Mouse (Mus musculus) CD4-positive, CD25-positive, alpha-beta regulatory T cell, adult 2 months (primary cell): ENCODE data around the gene Pinlyp.
"Not testable (repeated sequence)": the region's sequence is repeated elsewhere in the genome, so short reads cannot be mapped to it uniquely, and the experiment has no call there.

Source experiments
- DNase-seq: peaks from one replicate; pipeline ENCODE4 v3.0.0-alpha.2; 2012; ENCODE audit warnings: low read depth, low spot score

The Pinlyp gene

GRCm38 (mm10) chr7:24525686-24526420 is 20.1 kb downstream of the Pinlyp start:
- DNase-seq = no peak

- no peak for DNase-seq
Measured at GRCm38 (mm10) chr7:24524978-24525377, 20.9 kb downstream of the Pinlyp start.

- DNase-seq = no peak
Measured at GRCm38 (mm10) chr7:24523723-24524122, 22.2 kb downstream of the Pinlyp start.

- DNase-seq = no peak
Measured at GRCm38 (mm10) chr7:24522805-24523204, 23.1 kb downstream of the Pinlyp start.

- not testable (repeated sequence) for DNase-seq
Measured at GRCm38 (mm10) chr7:24520054-24520453, 25.9 kb downstream of the Pinlyp start.

GRCm38 (mm10) chr7:24519130-24519529 is 26.8 kb downstream of the Pinlyp start:
- DNase-seq = no peak

- no peak for DNase-seq
Measured at GRCm38 (mm10) chr7:24517654-24518053, 28.3 kb downstream of the Pinlyp start.

- peak; percentile 35 for DNase-seq
Measured at GRCm38 (mm10) chr7:24517077-24517476, 28.8 kb downstream of the Pinlyp start.

GRCm38 (mm10) chr7:24516319-24516718 is 29.6 kb downstream of the Pinlyp start:
- DNase-seq = not testable (repeated sequence)

- DNase-seq = no peak
Measured at GRCm38 (mm10) chr7:24512355-24512754, 33.6 kb downstream of the Pinlyp start, which contains the start of gene AC161166.1. Gene AC161166.1, minus strand, starts transcription at chr7:24512455.

GRCm38 (mm10) chr7:24507726-24508114 is 38.2 kb downstream of the Pinlyp start:
- no peak for DNase-seq

GRCm38 (mm10) chr7:24506838-24507725 is 38.8 kb downstream of the Pinlyp start, which contains the start of gene Zfp428:
Gene Zfp428, plus strand, starts transcription at chr7:24507006.
- DNase-seq = peak; percentile 60

- no peak for DNase-seq
Measured at GRCm38 (mm10) chr7:24506476-24506837, 39.5 kb downstream of the Pinlyp start.

- no peak for DNase-seq
Measured at GRCm38 (mm10) chr7:24506065-24506459, 39.9 kb downstream of the Pinlyp start.

GRCm38 (mm10) chr7:24505447-24506064 is 40.4 kb downstream of the Pinlyp start:
- no peak for DNase-seq

- DNase-seq = no peak
Measured at GRCm38 (mm10) chr7:24504868-24505267, 41.0 kb downstream of the Pinlyp start.

GRCm38 (mm10) chr7:24504004-24504403 is 41.9 kb downstream of the Pinlyp start:
- no peak for DNase-seq

GRCm38 (mm10) chr7:24501492-24501891 is 44.4 kb downstream of the Pinlyp start:
- DNase-seq = peak; percentile 55

GRCm38 (mm10) chr7:24500929-24501328 is 45.0 kb downstream of the Pinlyp start:
- DNase-seq = peak; percentile 68

- DNase-seq = peak; percentile 34
Measured at GRCm38 (mm10) chr7:24499856-24500577, 45.9 kb downstream of the Pinlyp start.
